Mouse (Mus musculus) brain, embryonic 18.5 days (tissue): Measurements from ENCODE around the gene Vmn1r62.
"Not testable (repeated sequence)": the region's sequence is repeated elsewhere in the genome, so short reads cannot be mapped to it uniquely, and the experiment has no call there.

Source experiments
- DNase-seq: peaks from one replicate; pipeline ENCODE4 v3.0.0-alpha.2; 2012; ENCODE audit warnings: low read depth, low spot score

The Vmn1r62 gene

DNA sequence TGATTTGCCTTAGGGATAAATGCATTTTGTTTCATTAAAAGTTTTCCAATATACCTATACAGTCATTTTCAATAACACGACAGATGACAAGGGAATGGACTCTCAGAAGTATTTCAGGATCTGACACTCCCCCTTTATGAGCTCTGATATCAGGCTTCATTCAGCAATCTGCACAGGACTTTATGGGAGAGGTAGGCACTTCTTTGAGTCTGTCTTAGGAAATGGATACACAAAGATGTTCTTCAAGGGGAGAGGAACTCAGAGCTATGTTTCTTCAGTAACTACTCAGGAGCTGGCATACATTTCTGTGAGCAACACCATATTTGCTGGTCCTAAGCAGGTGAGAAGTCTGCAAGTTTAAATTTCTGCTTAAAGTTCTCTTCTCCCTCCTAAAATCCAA lies at the start of gene Vmn1r62:
Vmn1r62 (plus strand) TSS at position 301 of the 400 bp plus-strand sequence.
- not testable (repeated sequence) for DNase-seq
